Mouse (Mus musculus) midbrain, embryonic 10.5 days (tissue): ENCODE data around the gene Slc16a6. TPM values are rescaled to one million over a fixed set of nuclear protein-coding genes. Genes with fewer than 3 reads are reported as not detected.

Experiments
- DNase-seq: peaks from one replicate; pipeline ENCODE4 v3.0.0-alpha.2; 2017; ENCODE audit warnings: low spot score
- H3K27ac ChIP-seq: fragments of 300-500 bp; sonication (generic); replicated peaks from 2 replicates; pipeline ENCODE4 v1.5.1; 2016; ENCODE audit warnings: mild to moderate bottlenecking
- H3K27me3 ChIP-seq: fragments of 300-500 bp; sonication (generic); 2 replicates; pipeline ENCODE4 v1.6.1; 2016; ENCODE audit warnings: low read depth, mild to moderate bottlenecking; ENCODE audit not compliant: poor library complexity, severe bottlenecking
- H3K36me3 ChIP-seq: fragments of 300-500 bp; sonication (generic); 2 replicates; pipeline ENCODE4 v1.6.1; 2016; ENCODE audit warnings: mild to moderate bottlenecking, moderate library complexity
- H3K4me1 ChIP-seq: fragments of 300-500 bp; sonication (generic); 2 replicates; pipeline ENCODE4 v1.6.1; 2016
- H3K4me3 ChIP-seq: fragments of 300-500 bp; sonication (generic); 2 replicates; pipeline ENCODE4 v1.5.1; 2016; ENCODE audit warnings: mild to moderate bottlenecking, moderate library complexity
- H3K9me3 ChIP-seq: fragments of 300-500 bp; sonication (generic); replicated peaks from 2 replicates; pipeline ENCODE4 v1.6.1; 2016; ENCODE audit warnings: mild to moderate bottlenecking
- WGBS: fragments of 180-500 bp; shearing (Covaris S2); methylation state at CpG from one replicate; pipeline ENCODE4 v1.1.7; 2016; 5-methylcytosine and 5-hydroxymethylcytosine counted together
- microRNA-seq: library from miRNA; unstranded; fragments of <30 nt; microRNA quantifications from one replicate; pipeline ENCODE4, GENCODE M21; 2017
- polyA plus RNA-seq: library from polyadenylated mRNA; unstranded; fragments of >200 nt; fragmentation: Nextera tagmentation; extraction: Ambion mirVana; gene quantifications from 2 replicates; pipeline ENCODE4 v1.2.1, GENCODE M21; 2016

Slc16a6 gene
- polyA plus RNA-seq, 1 experiment from 2014 or later: 5.5 TPM

DNA sequence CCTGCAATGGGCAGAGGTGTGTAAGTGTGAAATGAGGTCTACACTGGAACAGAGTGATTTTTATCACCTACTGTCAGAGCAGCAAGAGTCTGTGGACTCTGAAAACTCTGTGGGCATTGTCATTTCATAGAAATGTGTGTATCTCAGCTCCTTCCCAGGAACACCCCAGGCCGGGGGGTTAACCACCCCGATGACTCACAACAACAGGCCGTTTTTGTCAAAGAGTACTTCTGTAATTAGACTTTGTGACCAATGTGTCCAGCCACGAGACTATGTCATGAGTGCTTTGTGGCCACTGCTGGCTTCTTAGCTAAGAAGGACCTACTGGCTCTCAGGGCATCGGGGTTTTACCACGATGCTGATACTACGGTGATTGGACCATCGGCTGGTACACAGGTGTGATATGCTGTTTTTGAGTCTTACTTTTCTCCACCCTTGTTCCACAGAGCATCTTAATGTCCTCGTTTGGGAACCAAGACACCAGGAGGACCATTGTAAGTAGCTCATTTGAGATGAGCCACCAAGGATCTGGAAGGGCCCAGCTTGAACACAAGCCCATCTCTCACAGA lies 55.8 kb downstream of the Slc16a6 start:
- Histone ChIP-seq H3K27me3 (no peaks in the 10 kb centered on the region), H3K9me3 (peaks cover 5% of the 10 kb centered on the region; the same call in 1 of the 2 replicates), H3K4me3 (no peak overlapping the region), H3K27ac (no peak overlapping the region), H3K4me1 (peaks cover 5% of the 10 kb centered on the region; the same call in 1 of the 2 replicates), H3K36me3 (no peaks in the 10 kb centered on the region)
- DNase-seq: no peak
- WGBS: 88% methylated on average over 9 of the region's 9 CpGs

DNA sequence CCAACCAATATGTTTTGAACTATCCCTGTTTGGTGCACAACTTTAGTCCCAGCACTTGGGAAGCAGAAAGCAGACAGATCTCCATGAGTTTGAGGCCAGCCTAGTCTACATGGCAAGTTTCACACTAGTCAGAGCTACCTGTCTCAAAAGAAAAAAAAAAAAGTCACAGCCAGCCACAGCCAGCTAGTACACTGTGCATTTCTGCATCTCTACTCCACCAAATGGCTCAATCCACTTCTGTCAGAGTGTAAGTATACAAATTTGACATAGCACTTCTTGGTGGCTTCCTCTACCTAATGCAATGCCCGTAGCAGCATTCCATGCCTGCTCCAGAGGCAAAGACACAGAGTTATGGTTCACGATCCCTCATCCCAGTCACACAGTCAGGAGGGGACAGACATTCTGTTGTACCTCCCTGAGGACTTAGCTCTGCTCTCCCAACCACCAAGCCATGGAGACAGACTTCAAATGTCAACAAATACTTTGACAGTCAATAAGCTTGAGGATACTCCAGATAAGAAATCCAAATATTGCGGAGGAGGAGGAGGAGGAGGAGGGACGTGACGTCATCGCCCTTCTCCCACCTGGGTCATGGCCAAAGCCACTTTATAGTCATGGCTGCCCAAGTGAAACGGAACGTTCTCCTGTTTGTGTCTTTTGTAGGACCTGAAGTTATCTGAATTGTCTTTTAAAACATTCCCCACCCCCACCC lies 56.5 kb downstream of the Slc16a6 start:
- Histone ChIP-seq H3K9me3 (no peaks in the 10 kb centered on the region), H3K36me3 (no peaks in the 10 kb centered on the region), H3K27me3 (no peaks in the 10 kb centered on the region), H3K27ac (no peak overlapping the region), H3K4me1 (peaks cover 5% of the 10 kb centered on the region; the same call in 1 of the 2 replicates), H3K4me3 (no peak overlapping the region)
- WGBS: 91% methylated on average over 8 of the region's 8 CpGs
- DNase-seq: no peak

DNA sequence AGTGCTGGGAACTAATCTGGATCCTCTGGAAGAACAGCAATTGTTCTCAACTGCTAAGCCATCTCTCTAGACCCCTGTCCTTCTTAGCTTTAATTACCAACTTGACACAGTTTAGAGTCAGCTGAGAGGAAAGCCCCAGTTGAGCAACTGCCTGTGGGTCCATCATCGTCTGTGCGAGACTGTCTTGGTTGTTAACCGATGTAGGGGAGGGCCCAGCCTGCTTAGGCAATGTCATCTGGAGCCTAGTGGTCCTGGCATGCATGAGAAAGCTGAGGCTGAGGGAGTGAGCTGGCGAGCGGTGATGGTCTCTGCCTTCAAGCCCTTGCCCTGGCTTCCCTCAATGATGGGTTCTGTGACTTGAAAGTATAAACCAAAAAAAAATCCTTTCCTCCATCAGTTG lies 58.6 kb downstream of the Slc16a6 start:
- Histone ChIP-seq H3K36me3 (no peaks in the 10 kb centered on the region), H3K4me3 (no peak overlapping the region), H3K27ac (no peak overlapping the region), H3K4me1 (peaks cover 1% of the 10 kb centered on the region; the same call in 1 of the 2 replicates), H3K27me3 (no peaks in the 10 kb centered on the region), H3K9me3 (no peaks in the 10 kb centered on the region)
- no peak for DNase-seq
- 89% methylated on average over 5 of the region's 5 CpGs for WGBS

DNA sequence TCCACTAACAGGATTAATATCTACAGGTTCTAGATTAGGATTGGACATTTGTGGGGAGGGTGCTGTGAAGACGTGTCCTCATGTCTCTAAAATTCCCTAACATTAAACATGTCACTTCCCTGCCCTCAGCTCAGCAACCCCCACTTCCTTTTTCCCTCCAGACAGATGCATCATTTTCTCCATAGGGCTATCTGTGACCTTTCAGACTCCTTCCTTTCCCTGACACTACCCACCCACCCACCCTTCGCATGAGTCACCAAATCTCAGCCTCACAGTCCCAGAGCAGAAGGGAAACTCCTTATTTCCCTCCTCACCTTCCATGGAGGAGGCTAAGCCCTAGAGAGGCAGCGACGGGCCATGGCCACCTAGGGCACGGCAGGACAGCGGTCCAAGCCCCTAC lies 59.8 kb downstream of the Slc16a6 start, which contains the start of gene 9930022D16Rik:
Gene 9930022D16Rik (plus strand): TSS at position 301 of the 400 bp plus-strand sequence.
- Histone ChIP-seq H3K27ac (no peak within 1 kb of the TSS; the same call in 1 of the 2 replicates), H3K9me3 (no peaks in the 10 kb centered on the region), H3K4me3 (no peak within 1 kb of the TSS), H3K4me1 (no peaks in the 10 kb centered on the region), H3K27me3 (no peaks in the 10 kb centered on the region), H3K36me3 (no peaks in the 10 kb centered on the region)
- WGBS: 90% methylated on average over 6 of the region's 6 CpGs
- DNase-seq: no peak

DNA sequence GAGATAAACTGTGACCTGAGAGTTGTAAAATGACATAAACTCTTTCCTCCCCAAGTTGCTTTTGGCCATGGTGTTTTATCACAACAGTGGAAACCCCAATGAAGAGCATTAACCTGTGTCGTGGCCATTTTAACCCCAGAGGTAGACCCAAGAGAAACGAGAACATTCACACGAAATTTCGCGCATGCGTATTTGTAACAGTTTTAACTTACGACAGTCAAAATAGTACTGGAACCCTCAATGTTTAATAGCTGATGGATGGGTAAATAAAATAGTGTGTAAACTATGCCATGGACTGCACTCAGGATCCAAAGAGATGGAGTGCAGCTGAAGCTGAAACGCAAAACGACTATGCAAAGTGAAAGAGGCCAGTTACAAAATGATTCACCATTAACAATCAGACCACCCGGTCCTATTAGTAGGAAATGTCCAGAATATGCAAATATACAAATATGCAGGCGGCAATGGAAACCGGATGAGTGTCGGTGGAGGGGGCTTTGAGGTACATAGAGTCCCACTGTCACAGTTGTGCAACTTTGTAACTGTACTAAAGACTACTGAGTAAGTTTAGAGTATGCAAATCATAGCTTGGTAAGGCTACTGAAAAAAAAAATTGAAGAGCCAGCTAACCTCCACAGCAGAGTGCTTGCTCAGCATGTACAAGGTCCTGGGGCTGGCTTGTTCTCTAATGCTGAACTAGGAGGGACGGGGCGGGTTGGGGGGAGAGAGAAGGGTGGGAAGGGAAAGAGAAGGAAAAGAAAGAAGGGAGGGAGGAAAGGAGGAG lies 63.0 kb downstream of the Slc16a6 start:
- Histone ChIP-seq H3K4me1 (no peaks in the 10 kb centered on the region), H3K36me3 (no peaks in the 10 kb centered on the region), H3K27me3 (no peaks in the 10 kb centered on the region), H3K27ac (no peak overlapping the region), H3K4me3 (no peak overlapping the region), H3K9me3 (no peaks in the 10 kb centered on the region)
- DNase-seq: no peak
- WGBS: 93% methylated on average over 15 of the region's 15 CpGs

DNA sequence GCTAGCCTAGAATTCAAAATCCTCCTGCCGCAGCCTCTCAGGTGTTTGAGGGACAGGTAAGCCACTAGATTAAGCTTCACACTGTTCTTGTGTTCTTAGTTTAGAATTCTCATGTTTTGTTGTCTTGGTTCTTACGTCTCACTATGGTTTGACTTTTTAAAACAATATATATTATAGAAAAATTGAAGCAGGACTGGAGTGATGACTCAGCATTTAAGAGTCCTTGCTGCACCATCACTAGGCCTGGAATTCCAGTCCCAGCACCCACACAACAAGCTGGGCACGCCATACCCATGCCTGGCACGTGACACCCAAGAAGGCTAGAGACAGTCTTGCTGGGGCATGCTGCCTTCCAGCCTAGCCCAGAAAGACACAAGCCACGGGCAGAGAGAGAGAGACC lies 67.0 kb downstream of the Slc16a6 start:
- H3K27me3 ChIP-seq: no peaks in the 10 kb centered on the region
- H3K36me3 ChIP-seq: 0 out of 2 replicates have a peak, but pooled peaks cover 1% of the 10 kb centered on the region
- H3K9me3 ChIP-seq: no peaks in the 10 kb centered on the region
- no peak overlapping the region for H3K4me3 ChIP-seq
- no peak for DNase-seq
- H3K27ac ChIP-seq: no peak overlapping the region
- 88% methylated on average over 5 of the region's 5 CpGs for WGBS
- no peaks in the 10 kb centered on the region for H3K4me1 ChIP-seq

Small RNA genes lying within 50 kb of the gene (microRNA-seq; reads per million reads assigned to microRNA genes)
- not detected for gene Gm25540

Other genes with a start within 250 kb of the Slc16a6 start
- 1.6 and 2.2 TPM in 2 replicates for gene Rgs9, start 175.5 kb downstream of the Slc16a6 start, polyA plus RNA-seq
- 16.9 and 18.8 TPM in 2 replicates for gene Gna13, start 110.8 kb downstream of the Slc16a6 start, polyA plus RNA-seq
- not detected in 2 replicates for gene 9930022D16Rik, start 59.7 kb downstream of the Slc16a6 start, polyA plus RNA-seq
- gene Amz2, start 47.7 kb downstream of the Slc16a6 start, polyA plus RNA-seq: 45.2 and 46.0 TPM in 2 replicates
- 1.9 and 2.2 TPM in 2 replicates for gene Arsg, start 224 bp downstream of the Slc16a6 start, polyA plus RNA-seq
- gene Wipi1, start 138.4 kb upstream of the Slc16a6 start, polyA plus RNA-seq: 17.9 and 19.4 TPM in 2 replicates
- gene Prkar1a, start 175.8 kb upstream of the Slc16a6 start, polyA plus RNA-seq: 309 and 361 TPM in 2 replicates
- 1.4 and 2.3 TPM in 2 replicates for gene Fam20a, start 248.7 kb upstream of the Slc16a6 start, polyA plus RNA-seq